Mouse (Mus musculus): ENCODE measurements around the gene Hsd11b2.
A peak's percentile ranks its signal among the peaks of the same experiment; 100 is the strongest.

The Hsd11b2 gene

DNA sequence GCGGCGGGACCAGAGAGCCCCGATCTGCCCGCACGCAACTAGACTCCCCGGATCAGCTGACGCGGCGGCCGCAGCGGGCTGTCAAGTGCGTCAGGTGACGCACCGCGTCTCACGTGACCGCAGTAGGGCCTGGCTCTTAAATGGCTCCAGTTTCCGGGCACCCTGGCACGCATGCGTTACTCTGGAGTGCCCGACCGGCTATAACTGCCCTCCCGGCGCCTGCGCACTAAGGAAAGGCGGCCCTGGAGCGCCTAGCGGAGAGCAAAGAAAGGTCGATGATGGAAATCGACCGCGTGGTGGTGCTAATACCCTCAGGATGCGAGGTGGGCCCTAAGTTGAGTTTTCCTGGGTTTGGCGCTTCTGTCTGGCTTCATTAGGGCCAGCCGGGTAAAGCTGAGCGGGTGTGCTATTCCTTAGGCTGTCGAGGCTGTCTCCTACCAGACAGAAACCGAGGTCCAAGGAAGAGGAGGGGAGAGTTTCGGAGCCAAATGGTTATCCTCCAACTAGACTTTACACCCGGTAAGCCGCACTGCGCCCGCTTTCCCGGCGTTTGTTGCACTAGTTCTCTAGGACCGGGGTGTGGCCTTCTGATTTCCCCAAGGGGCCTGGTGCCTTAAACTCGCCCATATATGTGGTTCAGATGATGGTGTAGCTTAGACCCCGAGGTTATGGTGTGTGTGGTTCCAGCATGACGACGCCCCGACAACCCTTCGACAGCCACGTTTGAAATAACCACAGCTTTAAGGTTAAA is 47.6 kb downstream of the Hsd11b2 start, which contains the start of gene Atp6v0d1:
Atp6v0d1 (minus strand) TSS at position 96 of the 751 bp plus-strand sequence.
- Histone ChIP-seq H3K4me3 (replicated peaks; ENCODE audit: low read length) (peak within 1 kb of the TSS; percentile 91), H3K27me3 (ENCODE audit: insufficient read depth, low read length) (peaks cover 10% of the 10 kb centered on the region), H3K36me3 (ENCODE audit: insufficient read depth, low read length) (peaks cover 13% of the 10 kb centered on the region; the same call in 1 of the 2 replicates), H3K4me1 (replicated peaks; ENCODE audit: low read depth, low read length) (peaks cover 37% of the 10 kb centered on the region), H3K9me3 (ENCODE audit: low read length) (no peaks in the 10 kb centered on the region)
- TF ChIP-seq POU5F1 (IDR thresholded peaks at IDR 0.05; ENCODE audit: borderline replicate concordance, low read length) (no peak), NANOG (IDR thresholded peaks at IDR 0.05; ENCODE audit: borderline replicate concordance, low read length) (no peak), CTCF (conservative IDR thresholded peaks at IDR 0.05; ENCODE audit: low read length) (peak; percentile 40)

DNA sequence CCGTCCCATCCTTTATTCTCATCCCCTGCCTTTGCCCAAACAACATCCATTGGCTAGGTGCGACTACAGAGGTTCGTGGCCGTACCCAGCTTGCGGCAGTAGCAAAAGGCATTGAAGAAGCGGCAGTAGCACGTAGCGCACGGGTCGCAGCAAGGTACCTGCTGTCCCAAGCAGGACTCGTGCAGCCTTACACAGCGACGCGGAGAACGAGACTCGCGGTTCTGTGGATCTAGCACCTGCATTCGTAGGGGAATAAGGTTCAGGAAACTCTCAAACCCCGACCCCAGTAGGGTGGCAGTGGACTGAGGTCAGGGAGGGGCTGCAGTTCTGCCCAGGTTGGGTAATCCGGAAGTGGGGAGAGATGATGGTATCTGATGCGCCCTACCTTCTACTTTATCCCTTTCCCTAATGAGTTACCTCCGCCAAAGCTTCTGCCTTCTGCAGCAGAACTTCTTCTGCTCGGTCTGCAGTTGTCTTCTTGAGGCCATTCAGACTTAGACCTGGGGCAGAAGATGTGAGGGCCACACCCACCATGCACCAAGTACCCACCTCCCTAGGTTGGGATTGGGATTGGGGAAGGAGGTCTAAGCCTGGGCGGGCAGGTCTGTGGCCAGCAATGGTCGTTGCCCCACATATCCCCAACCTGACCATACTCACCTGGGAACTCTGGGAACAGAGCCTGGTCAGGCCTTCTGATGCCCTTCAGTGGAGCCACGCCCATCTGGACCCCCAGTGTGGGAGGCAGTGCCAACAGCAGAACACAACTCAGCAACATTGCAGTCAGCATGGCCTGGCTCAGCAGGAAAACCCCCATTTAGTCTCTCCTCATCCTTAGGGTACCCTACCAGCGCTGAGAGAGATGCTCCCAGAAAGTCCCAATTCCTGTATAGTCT is 48.4 kb downstream of the Hsd11b2 start:
- H3K9me3 ChIP-seq (ENCODE audit: low read length), result no peaks in the 10 kb centered on the region
- TF ChIP-seq POU5F1 (IDR thresholded peaks at IDR 0.05; ENCODE audit: borderline replicate concordance, low read length), result no peak
- no peak for TF ChIP-seq NANOG (IDR thresholded peaks at IDR 0.05; ENCODE audit: borderline replicate concordance, low read length)
- no peak for TF ChIP-seq CTCF (conservative IDR thresholded peaks at IDR 0.05; ENCODE audit: low read length)
- H3K4me1 ChIP-seq (replicated peaks; ENCODE audit: low read depth, low read length), result peaks cover 42% of the 10 kb centered on the region
- peak overlapping the region; percentile 91 for H3K4me3 ChIP-seq (replicated peaks; ENCODE audit: low read length)
- H3K36me3 ChIP-seq (ENCODE audit: insufficient read depth, low read length), result peaks cover 11% of the 10 kb centered on the region; the same call in 1 of the 2 replicates
- peaks cover 10% of the 10 kb centered on the region for H3K27me3 ChIP-seq (ENCODE audit: insufficient read depth, low read length)

DNA sequence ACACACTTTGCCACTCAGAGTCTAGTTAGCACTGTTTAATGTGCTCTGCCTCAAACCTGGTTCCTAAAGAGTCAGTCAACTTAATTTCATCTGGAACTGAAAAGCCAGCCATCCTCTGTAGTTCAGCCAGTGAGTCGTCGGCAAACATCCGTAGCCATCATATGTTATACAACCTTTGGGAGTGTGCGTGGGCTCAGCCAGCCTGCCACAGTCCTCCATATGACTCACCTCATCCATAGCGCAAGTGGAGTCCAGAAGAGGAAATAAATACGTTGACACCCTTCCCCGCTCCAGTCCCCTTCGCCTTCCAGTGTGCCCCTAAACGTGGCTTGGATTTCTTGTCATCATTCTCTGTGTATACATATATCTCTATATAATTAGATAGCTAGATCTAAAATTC is 53.3 kb downstream of the Hsd11b2 start:
- Histone ChIP-seq H3K27me3 (ENCODE audit: insufficient read depth, low read length) (peaks cover 7% of the 10 kb centered on the region), H3K4me3 (replicated peaks; ENCODE audit: low read length) (no peak overlapping the region), H3K9me3 (ENCODE audit: low read length) (no peaks in the 10 kb centered on the region), H3K36me3 (ENCODE audit: insufficient read depth, low read length) (peaks cover 4% of the 10 kb centered on the region; the same call in 1 of the 2 replicates), H3K4me1 (replicated peaks; ENCODE audit: low read depth, low read length) (peaks cover 55% of the 10 kb centered on the region)
- TF ChIP-seq CTCF (conservative IDR thresholded peaks at IDR 0.05; ENCODE audit: low read length) (no peak), POU5F1 (IDR thresholded peaks at IDR 0.05; ENCODE audit: borderline replicate concordance, low read length) (no peak), NANOG (IDR thresholded peaks at IDR 0.05; ENCODE audit: borderline replicate concordance, low read length) (no peak)

DNA sequence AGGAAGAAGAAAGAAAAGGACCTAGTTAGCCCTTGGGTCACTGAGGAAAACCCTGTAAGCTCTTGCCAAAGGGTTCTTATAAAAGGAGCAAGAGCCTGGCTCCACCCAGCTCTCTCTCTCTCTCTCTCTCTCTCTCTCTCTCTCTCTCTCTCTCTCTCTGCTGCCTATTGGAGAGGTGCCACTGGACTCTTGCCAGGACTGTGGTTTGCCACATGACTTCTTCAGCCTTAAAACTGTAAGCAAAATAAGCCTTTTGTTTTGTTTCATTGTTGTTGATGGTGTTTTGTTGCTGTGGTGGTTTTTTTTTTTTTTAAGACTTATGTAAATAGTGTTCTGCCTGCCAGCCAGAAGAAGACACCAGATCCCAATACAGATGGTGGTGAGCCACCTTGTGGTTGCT is 54.9 kb downstream of the Hsd11b2 start:
- H3K9me3 ChIP-seq (ENCODE audit: low read length), result no peaks in the 10 kb centered on the region
- H3K36me3 ChIP-seq (ENCODE audit: insufficient read depth, low read length), result peaks cover 4% of the 10 kb centered on the region; the same call in 1 of the 2 replicates
- TF ChIP-seq POU5F1 (IDR thresholded peaks at IDR 0.05; ENCODE audit: borderline replicate concordance, low read length) (no peak), NANOG (IDR thresholded peaks at IDR 0.05; ENCODE audit: borderline replicate concordance, low read length) (no peak), CTCF (conservative IDR thresholded peaks at IDR 0.05; ENCODE audit: low read length) (no peak)
- H3K4me3 ChIP-seq (replicated peaks; ENCODE audit: low read length), result no peak overlapping the region
- H3K4me1 ChIP-seq (replicated peaks; ENCODE audit: low read depth, low read length), result peaks cover 39% of the 10 kb centered on the region
- H3K27me3 ChIP-seq (ENCODE audit: insufficient read depth, low read length), result no peaks in the 10 kb centered on the region

Data from E14TG2a.4 (cell line).